Mouse (Mus musculus) MEL (cell line): ENCODE results near the gene B020031M17Rik. TPM values are rescaled to one million over a fixed set of nuclear protein-coding genes. Genes with fewer than 3 reads are reported as not detected.
"Not testable (repeated sequence)": the region's sequence is repeated elsewhere in the genome, so short reads cannot be mapped to it uniquely, and the experiment has no call there.

Source experiments
- DNase-seq: peaks from one replicate; pipeline ENCODE4 v3.0.0; 2011; ENCODE audit warnings: low read depth, low spot score
- H3K27ac ChIP-seq: 2 replicates; pipeline ENCODE4 v1.5.1; 2012; ENCODE audit warnings: low read depth, mild to moderate bottlenecking, control low read depth, low read length, moderate library complexity; ENCODE audit not compliant: control insufficient read depth
- H3K27me3 ChIP-seq, 2 experiments: fragments of 150-350 bp in 1 of 2; sonication (generic) in 1 of 2; 2 replicates each; pipeline ENCODE4 v1.6.1; 2012; ENCODE audit warnings: low read length in 2 of 2, mild to moderate bottlenecking in 2 of 2, improper control_type of control experiment in 1 of 2, moderate library complexity in 1 of 2; ENCODE audit not compliant: insufficient read depth in 2 of 2, control insufficient read depth in 1 of 2
- H3K36me3 ChIP-seq, 2 experiments: 2 replicates each; pipeline ENCODE4 v1.6.1; 2012 to 2014; ENCODE audit warnings: low read length in 2 of 2, improper control_type of control experiment in 1 of 2, inconsistent platforms in 1 of 2, mild to moderate bottlenecking in 1 of 2; ENCODE audit not compliant: insufficient read depth in 2 of 2, control insufficient read depth in 1 of 2
- H3K4me1 ChIP-seq, 2 experiments: fragments of 150-350 bp in 1 of 2; sonication (generic) in 1 of 2; 2 replicates each; pipeline ENCODE4 v1.6.1; 2012; ENCODE audit warnings: low read length in 2 of 2, improper control_type of control experiment in 1 of 2, mild to moderate bottlenecking in 1 of 2; ENCODE audit not compliant: insufficient read depth in 2 of 2, control insufficient read depth in 1 of 2
- H3K4me3 ChIP-seq, 2 experiments: fragments of 150-350 bp in 1 of 2; sonication (generic) in 1 of 2; 2 replicates each; pipeline ENCODE4 v1.5.1; 2012; ENCODE audit warnings: low read depth in 2 of 2, low read length in 2 of 2, mild to moderate bottlenecking in 2 of 2, moderate library complexity in 2 of 2, control low read depth in 1 of 2, improper control_type of control experiment in 1 of 2; ENCODE audit not compliant: control insufficient read depth in 1 of 2, insufficient read depth in 1 of 2
- H3K79me2 ChIP-seq: 2 replicates; pipeline ENCODE4 v1.6.1; 2012; ENCODE audit warnings: mild to moderate bottlenecking, low read length, moderate library complexity; ENCODE audit not compliant: control insufficient read depth, poor library complexity, insufficient read depth
- H3K9ac ChIP-seq: 2 replicates; pipeline ENCODE4 v1.6.1; 2012; ENCODE audit warnings: low read depth, mild to moderate bottlenecking, control low read depth, low read length, moderate library complexity; ENCODE audit not compliant: control insufficient read depth, poor library complexity, severe bottlenecking
- H3K9me3 ChIP-seq: fragments of 150-350 bp; sonication (generic); replicated peaks from 2 replicates; pipeline ENCODE4 v1.6.1; 2012; ENCODE audit warnings: mild to moderate bottlenecking, low read length, improper control_type of control experiment, moderate library complexity; ENCODE audit not compliant: insufficient read depth
- polyA plus RNA-seq, 2 experiments: library from polyadenylated mRNA; stranded (reverse) in 1 of 2; unstranded in 1 of 2; fragments of >175 nt in 1 of 2; fragments of >200 nt in 1 of 2; gene quantifications; 2 replicates each; pipeline versions ENCODE4 v1.2.1 to v1.2.4; 2012; ENCODE audit warnings: low replicate concordance in 2 of 2, low read depth in 1 of 2; ENCODE audit not compliant: insufficient read length in 2 of 2, insufficient read depth in 1 of 2, missing spikeins in 1 of 2
- total RNA-seq: library from RNA; depleted of rRNA; stranded (reverse); fragments of 300-350 nt; gene quantifications from 2 replicates; pipeline ENCODE4 v1.2.3, GENCODE M21; 2012

The B020031M17Rik gene
- total and polyA plus RNA-seq, 3 experiments = not detected

GRCm38 (mm10) chr13:119965968-119966367 is 15.4 kb upstream of the B020031M17Rik start:
- not testable (repeated sequence) for H3K36me3 ChIP-seq, H3K4me3 ChIP-seq, DNase-seq

GRCm38 (mm10) chr13:119965302-119965952 is 14.8 kb upstream of the B020031M17Rik start:
- not testable (repeated sequence) for H3K27me3 ChIP-seq, H3K27ac ChIP-seq, DNase-seq, H3K4me1 ChIP-seq, H3K9ac ChIP-seq, H3K9me3 ChIP-seq, H3K36me3 ChIP-seq, H3K79me2 ChIP-seq, H3K4me3 ChIP-seq

More at GRCm38 (mm10) chr13:119965968-119966367, 15.4 kb upstream of the B020031M17Rik start:
- not testable (repeated sequence) for H3K27ac ChIP-seq, H3K9ac ChIP-seq, H3K9me3 ChIP-seq, H3K79me2 ChIP-seq, H3K4me1 ChIP-seq, H3K27me3 ChIP-seq

- not testable (repeated sequence) for H3K27me3 ChIP-seq, H3K4me3 ChIP-seq, H3K4me1 ChIP-seq, H3K36me3 ChIP-seq, H3K9me3 ChIP-seq, H3K79me2 ChIP-seq, DNase-seq, H3K27ac ChIP-seq, H3K9ac ChIP-seq
Measured at GRCm38 (mm10) chr13:119962856-119963255, 12.2 kb upstream of the B020031M17Rik start.

GRCm38 (mm10) chr13:119955567-119955966 is 5.0 kb upstream of the B020031M17Rik start:
- not testable (repeated sequence) for H3K4me3 ChIP-seq, H3K27me3 ChIP-seq, H3K27ac ChIP-seq, H3K4me1 ChIP-seq, H3K79me2 ChIP-seq, H3K9me3 ChIP-seq, DNase-seq, H3K36me3 ChIP-seq, H3K9ac ChIP-seq

- H3K79me2 ChIP-seq, DNase-seq, H3K27ac ChIP-seq: not testable (repeated sequence)
Measured at GRCm38 (mm10) chr13:119955089-119955488, 4.5 kb upstream of the B020031M17Rik start.

GRCm38 (mm10) chr13:119929172-119929571 is 21.4 kb downstream of the B020031M17Rik start, which contains the start of gene Gm21761:
Gm21761 (minus strand) TSS chr13:119929272.
- H3K9me3 ChIP-seq, H3K36me3 ChIP-seq, H3K9ac ChIP-seq, H3K27ac ChIP-seq, H3K79me2 ChIP-seq, H3K4me3 ChIP-seq, H3K4me1 ChIP-seq, H3K27me3 ChIP-seq, DNase-seq: not testable (repeated sequence)

More at GRCm38 (mm10) chr13:119955089-119955488, 4.5 kb upstream of the B020031M17Rik start:
- not testable (repeated sequence) for H3K9me3 ChIP-seq, H3K4me3 ChIP-seq, H3K27me3 ChIP-seq, H3K4me1 ChIP-seq, H3K9ac ChIP-seq, H3K36me3 ChIP-seq

GRCm38 (mm10) chr13:119924597-119925340 is 25.8 kb downstream of the B020031M17Rik start:
- H3K9me3 ChIP-seq, H3K36me3 ChIP-seq, H3K4me1 ChIP-seq, H3K79me2 ChIP-seq, H3K27ac ChIP-seq, H3K4me3 ChIP-seq, H3K27me3 ChIP-seq, H3K9ac ChIP-seq, DNase-seq: not testable (repeated sequence)
